In genomic region chr1:156491226-156491796, GRCm38 (mm10) we compare ENCODE assay signal across 15 mouse cellular contexts.
"Had no signal": no experiment of that assay in that cellular context is flagged by ENCODE, and none has a peak within 500 bp of the region (broad histone marks: within the 10 kb centered on the region; RNA-seq: fewer than 3 reads in every experiment).

No protein-coding gene starts in this region.

- H3K9ac ChIP-seq: limb, embryonic 12.5 days; liver, embryonic 13.5 days; liver, postnatal 0 days; lung, embryonic 15.5 days; neural tube, embryonic 12.5 days had no signal

- H3K9me3 ChIP-seq: limb, embryonic 12.5 days; liver, embryonic 13.5 days; lung, embryonic 15.5 days; neural tube, embryonic 12.5 days had no signal

- H3K4me1 ChIP-seq: limb, embryonic 12.5 days; liver, embryonic 13.5 days; lung, embryonic 15.5 days had no signal

- H3K4me2 ChIP-seq: limb, embryonic 12.5 days; liver, embryonic 13.5 days; lung, embryonic 15.5 days; neural tube, embryonic 12.5 days had no signal

- H3K27ac ChIP-seq: layer of hippocampus, adult 2 months; limb, embryonic 12.5 days; liver, embryonic 13.5 days; lung, embryonic 15.5 days; macrophage; neural tube, embryonic 12.5 days had no signal

- H3K4me3 ChIP-seq: layer of hippocampus, adult 2 months; limb, embryonic 12.5 days; liver, embryonic 13.5 days; lung, embryonic 15.5 days; neural tube, embryonic 12.5 days had no signal

- H3K36me3 ChIP-seq: limb, embryonic 12.5 days; liver, embryonic 13.5 days; lung, embryonic 15.5 days; neural tube, embryonic 12.5 days had no signal

- DNase-seq: kidney, postnatal 10 days; kidney, postnatal 4 days; liver; liver, embryonic 13.5 days; liver, postnatal 0 days; midbrain, embryonic 14.5 days; right cerebral cortex, postnatal 4 days; spleen, adult 18-20 months; thymus, postnatal 4 days had no signal

- ATAC-seq: intestine, postnatal 0 days; liver, postnatal 0 days had no signal

- H3K27me3 ChIP-seq: limb, embryonic 12.5 days; liver, embryonic 13.5 days; lung, embryonic 15.5 days; neural tube, embryonic 12.5 days had no signal
